Mouse (Mus musculus) bone marrow macrophage, adult 2 months (primary cell): Measurements from ENCODE around the gene Wiz.

Source experiments
- CTCF ChIP-seq: IDR thresholded peaks from 2 replicates; pipeline ENCODE4 v1.5.1; 2012; ENCODE audit warnings: low read depth, mild to moderate bottlenecking, low read length, moderate library complexity
- POLR2A ChIP-seq: IDR thresholded peaks from 2 replicates; pipeline ENCODE4 v1.6.1; 2012; ENCODE audit warnings: mild to moderate bottlenecking, low read depth, low read length, borderline replicate concordance

GRCm38 (mm10) chr17:32393944-32394343 is 4.7 kb upstream of the Wiz start:
- no peak for TF ChIP-seq POLR2A
- no peak for TF ChIP-seq CTCF
